Mouse (Mus musculus): ENCODE measurements at regions not wholly inside any gene's neighbourhood (a gene's known extent, or its start where the extent isn't known, plus 50 kb on each side); places are given as distances from the start of the nearest gene placed in this dataset.

- TF ChIP-seq POLR2A (IDR thresholded peaks at IDR 0.05; ENCODE audit: low read depth, low read length): no peak
- TF ChIP-seq USF1 (IDR thresholded peaks at IDR 0.05; ENCODE audit: low read depth, low read length): no peak
- no peak for TF ChIP-seq RCOR1 (conservative IDR thresholded peaks at IDR 0.05; ENCODE audit: low read depth, low read length)
Observed at GRCm38 (mm10) chr15:97608651-97609050, 97.0 kb downstream of the Rpap3 start.
